Mouse (Mus musculus): Measurements from ENCODE around the gene Rnf25. TPM values are rescaled to one million over a fixed set of nuclear protein-coding genes. Genes with fewer than 3 reads are reported as not detected.

Gene Rnf25
- polyA plus RNA-seq, 1 experiment from 2014 or later: 9.2 TPM

GRCm38 (mm10) chr1:74594434-74594833 is 6.8 kb downstream of the Rnf25 start:
- ATAC-seq (ENCODE audit: low FRiP score) (no peak), DNase-seq (ENCODE audit: low spot score) (no peak)
- no peak overlapping the region for H3K9ac ChIP-seq (ENCODE audit: low read depth, low read length)
- peaks cover 14% of the 10 kb centered on the region; the same call in 1 of the 2 replicates for H3K36me3 ChIP-seq (ENCODE audit: control insufficient read depth, insufficient read depth, low read length)
- no peak overlapping the region for H3K27ac ChIP-seq (ENCODE audit: low read depth, low read length)
- no peaks in the 10 kb centered on the region for H3K4me1 ChIP-seq (replicated peaks; ENCODE audit: control insufficient read depth, insufficient read depth, low read length)
- H3K9me3 ChIP-seq (ENCODE audit: control insufficient read depth, low read length): no peaks in the 10 kb centered on the region
- no peaks in the 10 kb centered on the region for H3K27me3 ChIP-seq (ENCODE audit: control insufficient read depth, insufficient read depth, low read length)
- H3K4me3 ChIP-seq (ENCODE audit: low read depth, low read length): no peak overlapping the region
- no peak overlapping the region for H3K4me2 ChIP-seq (replicated peaks; ENCODE audit: low read depth, low read length)
- 91% methylated on average over 8 of the region's 8 CpGs for WGBS

GRCm38 (mm10) chr1:74587773-74588445 is 13.3 kb downstream of the Rnf25 start, which contains the start of the genes Zfp142 and Bcs1l:
TSS of gene Zfp142 (minus strand) at chr1:74588246.
TSS of gene Bcs1l (plus strand) at chr1:74588289.
- Histone ChIP-seq H3K27ac (ENCODE audit: low read depth, low read length) (peak within 1 kb of the TSS; percentile 51), H3K36me3 (ENCODE audit: control insufficient read depth, insufficient read depth, low read length) (peaks cover 7% of the 10 kb centered on the region; the same call in 1 of the 2 replicates), H3K9me3 (ENCODE audit: control insufficient read depth, low read length) (no peaks in the 10 kb centered on the region), H3K27me3 (ENCODE audit: control insufficient read depth, insufficient read depth, low read length) (no peaks in the 10 kb centered on the region), H3K9ac (ENCODE audit: low read depth, low read length) (peak within 1 kb of the TSS; percentile 87), H3K4me1 (replicated peaks; ENCODE audit: control insufficient read depth, insufficient read depth, low read length) (peaks cover 5% of the 10 kb centered on the region), H3K4me2 (replicated peaks; ENCODE audit: low read depth, low read length) (peak within 1 kb of the TSS; percentile 88), H3K4me3 (ENCODE audit: low read depth, low read length) (peak within 1 kb of the TSS; percentile 85)
- whole genome bisulfite sequencing: under 1% methylated on average over 46 of the region's 48 CpGs
- peak; percentile 99 for ATAC-seq (ENCODE audit: low FRiP score)
- DNase-seq (ENCODE audit: low spot score): peak; percentile 99

- peak overlapping the region; percentile 87 for H3K9ac ChIP-seq (ENCODE audit: low read depth, low read length)
- H3K27me3 ChIP-seq (ENCODE audit: control insufficient read depth, insufficient read depth, low read length): no peaks in the 10 kb centered on the region
- under 1% methylated on average over 24 of the region's 24 CpGs for WGBS
- H3K9me3 ChIP-seq (ENCODE audit: control insufficient read depth, low read length): no peaks in the 10 kb centered on the region
- H3K4me3 ChIP-seq (ENCODE audit: low read depth, low read length): peak overlapping the region; percentile 85
- DNase-seq (ENCODE audit: low spot score): no peak
- peak overlapping the region; percentile 88 for H3K4me2 ChIP-seq (replicated peaks; ENCODE audit: low read depth, low read length)
- peaks cover 5% of the 10 kb centered on the region for H3K4me1 ChIP-seq (replicated peaks; ENCODE audit: control insufficient read depth, insufficient read depth, low read length)
- H3K36me3 ChIP-seq (ENCODE audit: control insufficient read depth, insufficient read depth, low read length): peaks cover 7% of the 10 kb centered on the region; the same call in 1 of the 2 replicates
- ATAC-seq (ENCODE audit: low FRiP score): no peak
- peak overlapping the region; percentile 51 for H3K27ac ChIP-seq (ENCODE audit: low read depth, low read length)
Observed at GRCm38 (mm10) chr1:74587233-74587772, 13.9 kb downstream of the Rnf25 start.

GRCm38 (mm10) chr1:74584616-74585398 is 16.4 kb downstream of the Rnf25 start:
- Histone ChIP-seq H3K27me3 (ENCODE audit: control insufficient read depth, insufficient read depth, low read length) (no peaks in the 10 kb centered on the region), H3K27ac (ENCODE audit: low read depth, low read length) (no peak overlapping the region), H3K36me3 (ENCODE audit: control insufficient read depth, insufficient read depth, low read length) (no peaks in the 10 kb centered on the region), H3K4me3 (ENCODE audit: low read depth, low read length) (no peak overlapping the region), H3K4me1 (replicated peaks; ENCODE audit: control insufficient read depth, insufficient read depth, low read length) (peaks cover 5% of the 10 kb centered on the region), H3K9me3 (ENCODE audit: control insufficient read depth, low read length) (no peaks in the 10 kb centered on the region), H3K9ac (ENCODE audit: low read depth, low read length) (no peak overlapping the region), H3K4me2 (replicated peaks; ENCODE audit: low read depth, low read length) (no peak overlapping the region)
- no peak for ATAC-seq (ENCODE audit: low FRiP score)
- DNase-seq (ENCODE audit: low spot score): no peak
- WGBS: 91% methylated on average over 3 of the region's 3 CpGs

GRCm38 (mm10) chr1:74582621-74583020 is 18.6 kb downstream of the Rnf25 start:
- Histone ChIP-seq H3K27ac (ENCODE audit: low read depth, low read length) (no peak overlapping the region), H3K4me3 (ENCODE audit: low read depth, low read length) (no peak overlapping the region), H3K36me3 (ENCODE audit: control insufficient read depth, insufficient read depth, low read length) (no peaks in the 10 kb centered on the region), H3K9ac (ENCODE audit: low read depth, low read length) (no peak overlapping the region), H3K9me3 (ENCODE audit: control insufficient read depth, low read length) (no peaks in the 10 kb centered on the region), H3K27me3 (ENCODE audit: control insufficient read depth, insufficient read depth, low read length) (no peaks in the 10 kb centered on the region), H3K4me1 (replicated peaks; ENCODE audit: control insufficient read depth, insufficient read depth, low read length) (peaks cover 5% of the 10 kb centered on the region), H3K4me2 (replicated peaks; ENCODE audit: low read depth, low read length) (no peak overlapping the region)
- WGBS: 77% methylated on average over 3 of the region's 3 CpGs
- ATAC-seq (ENCODE audit: low FRiP score) (no peak), DNase-seq (ENCODE audit: low spot score) (no peak)

GRCm38 (mm10) chr1:74569739-74570719 is 31.2 kb downstream of the Rnf25 start:
- H3K36me3 ChIP-seq (ENCODE audit: control insufficient read depth, insufficient read depth, low read length): peaks cover 20% of the 10 kb centered on the region

GRCm38 (mm10) chr1:74565834-74566233 is 35.4 kb downstream of the Rnf25 start:
- Histone ChIP-seq H3K9me3 (ENCODE audit: control insufficient read depth, low read length) (no peaks in the 10 kb centered on the region), H3K27ac (ENCODE audit: low read depth, low read length) (no peak overlapping the region), H3K27me3 (ENCODE audit: control insufficient read depth, insufficient read depth, low read length) (no peaks in the 10 kb centered on the region), H3K4me2 (replicated peaks; ENCODE audit: low read depth, low read length) (no peak overlapping the region), H3K9ac (ENCODE audit: low read depth, low read length) (no peak overlapping the region), H3K36me3 (ENCODE audit: control insufficient read depth, insufficient read depth, low read length) (peaks cover 15% of the 10 kb centered on the region), H3K4me3 (ENCODE audit: low read depth, low read length) (no peak overlapping the region), H3K4me1 (replicated peaks; ENCODE audit: control insufficient read depth, insufficient read depth, low read length) (no peaks in the 10 kb centered on the region)
- ATAC-seq (ENCODE audit: low FRiP score): no peak
- 78% methylated on average over 6 of the region's 6 CpGs for WGBS
- no peak for DNase-seq (ENCODE audit: low spot score)

More at GRCm38 (mm10) chr1:74569739-74570719, 31.2 kb downstream of the Rnf25 start:
- no peaks in the 10 kb centered on the region for H3K9me3 ChIP-seq (ENCODE audit: control insufficient read depth, low read length)
- no peak overlapping the region for H3K9ac ChIP-seq (ENCODE audit: low read depth, low read length)
- H3K4me1 ChIP-seq (replicated peaks; ENCODE audit: control insufficient read depth, insufficient read depth, low read length): no peaks in the 10 kb centered on the region
- DNase-seq (ENCODE audit: low spot score): no peak
- H3K4me2 ChIP-seq (replicated peaks; ENCODE audit: low read depth, low read length): no peak overlapping the region
- no peak for ATAC-seq (ENCODE audit: low FRiP score)
- H3K4me3 ChIP-seq (ENCODE audit: low read depth, low read length): no peak overlapping the region
- H3K27me3 ChIP-seq (ENCODE audit: control insufficient read depth, insufficient read depth, low read length): no peaks in the 10 kb centered on the region
- H3K27ac ChIP-seq (ENCODE audit: low read depth, low read length): no peak overlapping the region
- WGBS: 93% methylated on average over 29 of the region's 29 CpGs

- WGBS: 85% methylated on average over 5 of the region's 5 CpGs
- no peak overlapping the region for H3K4me2 ChIP-seq (replicated peaks; ENCODE audit: low read depth, low read length)
- H3K9me3 ChIP-seq (ENCODE audit: control insufficient read depth, low read length): no peaks in the 10 kb centered on the region
- no peak overlapping the region for H3K4me3 ChIP-seq (ENCODE audit: low read depth, low read length)
- no peak for DNase-seq (ENCODE audit: low spot score)
- no peak for ATAC-seq (ENCODE audit: low FRiP score)
- no peaks in the 10 kb centered on the region for H3K36me3 ChIP-seq (ENCODE audit: control insufficient read depth, insufficient read depth, low read length)
- no peak overlapping the region for H3K27ac ChIP-seq (ENCODE audit: low read depth, low read length)
- H3K27me3 ChIP-seq (ENCODE audit: control insufficient read depth, insufficient read depth, low read length): no peaks in the 10 kb centered on the region
- H3K4me1 ChIP-seq (replicated peaks; ENCODE audit: control insufficient read depth, insufficient read depth, low read length): no peaks in the 10 kb centered on the region
- H3K9ac ChIP-seq (ENCODE audit: low read depth, low read length): no peak overlapping the region
Observed at GRCm38 (mm10) chr1:74559061-74559460, 42.1 kb downstream of the Rnf25 start.
